Mouse (Mus musculus) embryo, embryonic 11.5 days (tissue): Measurements from ENCODE around the gene BC053393.
A peak's percentile ranks its signal among the peaks of the same experiment; 100 is the strongest.
"Not testable (repeated sequence)": the region's sequence is repeated elsewhere in the genome, so short reads cannot be mapped to it uniquely, and the experiment has no call there.

ENCODE experiments used
- DNase-seq: peaks from one replicate; pipeline ENCODE4 v3.0.0-alpha.2; 2012; ENCODE audit warnings: low read depth, low spot score

Gene BC053393

DNA sequence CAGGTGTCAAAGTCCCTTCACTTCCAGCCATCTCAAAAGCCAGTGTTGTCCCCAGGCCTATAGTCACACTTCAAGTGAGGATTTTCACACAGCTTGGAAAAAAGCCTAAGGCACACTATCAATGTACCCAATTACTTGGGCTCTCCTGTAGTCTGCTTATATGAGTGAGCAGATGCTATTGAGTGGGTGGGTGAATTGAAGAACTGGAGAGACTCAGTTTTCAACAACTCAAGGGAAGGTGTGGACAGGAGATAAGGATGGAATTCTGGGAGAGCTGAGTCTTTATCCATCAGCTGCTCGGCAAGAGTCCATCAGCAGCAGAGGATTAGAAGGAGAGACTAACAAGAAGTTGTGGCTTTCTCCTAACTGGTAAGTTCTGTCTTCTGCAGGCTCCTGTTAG is at the start of gene BC053393:
BC053393 (plus strand) TSS at position 210 of the 400 bp plus-strand sequence.
- DNase-seq: no peak

DNA sequence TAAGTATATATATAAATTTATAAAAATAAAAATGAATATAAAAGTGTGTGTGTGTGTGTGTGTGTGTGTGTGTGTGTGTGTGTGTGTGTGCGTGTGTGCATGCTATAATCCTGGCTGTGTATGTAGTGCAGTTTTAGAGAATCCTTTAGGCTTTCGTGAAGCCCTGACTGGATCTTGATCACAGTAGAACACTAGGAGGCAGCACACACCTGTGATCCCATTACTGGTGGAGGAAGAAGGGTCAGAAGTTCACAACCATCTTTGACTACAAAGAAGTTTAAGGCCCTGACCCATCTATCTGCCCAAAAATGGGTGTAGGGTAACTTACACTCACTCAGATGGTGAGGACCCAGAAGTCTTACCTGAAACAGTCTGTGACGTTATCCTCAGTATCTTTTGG is 48.6 kb upstream of the BC053393 start:
- DNase-seq: no peak

DNA sequence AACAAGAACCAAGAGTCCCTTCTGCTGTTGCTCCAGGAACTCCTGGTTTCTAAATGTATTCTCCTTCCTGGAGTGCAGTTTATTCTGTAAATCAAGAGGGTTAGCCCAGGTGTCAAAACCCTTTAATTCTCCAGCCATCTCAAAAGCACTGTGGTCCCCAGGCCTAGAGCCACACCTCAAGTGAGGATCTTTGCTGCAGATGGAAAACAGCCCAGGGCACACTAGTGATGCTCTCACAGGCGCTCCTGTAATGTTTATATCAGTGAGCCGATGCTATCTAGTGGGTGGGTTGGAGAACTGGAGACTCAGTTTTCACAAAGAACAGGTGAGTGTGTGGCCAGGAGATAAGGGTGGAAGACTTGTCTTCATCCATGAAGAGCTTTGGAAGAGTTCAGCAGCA is 47.4 kb upstream of the BC053393 start, which contains the start of gene Gm12169:
Gm12169 (plus strand) TSS at position 301 of the 400 bp plus-strand sequence.
- no peak for DNase-seq

DNA sequence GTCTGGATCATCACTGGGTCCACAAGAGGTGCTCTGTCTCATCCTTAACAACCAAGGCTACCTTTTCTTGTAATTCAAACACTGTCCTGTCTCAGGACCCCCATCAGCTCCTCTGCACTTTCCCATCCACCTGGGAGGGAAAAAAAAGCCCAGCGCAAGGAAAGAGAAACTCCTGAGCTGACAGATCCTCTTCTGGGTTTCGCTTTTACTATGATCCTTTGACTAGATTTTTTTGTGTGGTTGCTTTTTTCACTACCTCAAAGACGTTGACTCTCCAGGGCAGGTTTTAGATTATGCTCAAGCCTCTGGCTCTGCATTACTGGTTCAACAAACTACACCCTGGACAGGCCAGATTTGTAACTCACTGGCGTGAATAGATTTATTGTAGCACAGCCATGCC is 41.2 kb upstream of the BC053393 start:
- DNase-seq: peak; percentile 5

DNA sequence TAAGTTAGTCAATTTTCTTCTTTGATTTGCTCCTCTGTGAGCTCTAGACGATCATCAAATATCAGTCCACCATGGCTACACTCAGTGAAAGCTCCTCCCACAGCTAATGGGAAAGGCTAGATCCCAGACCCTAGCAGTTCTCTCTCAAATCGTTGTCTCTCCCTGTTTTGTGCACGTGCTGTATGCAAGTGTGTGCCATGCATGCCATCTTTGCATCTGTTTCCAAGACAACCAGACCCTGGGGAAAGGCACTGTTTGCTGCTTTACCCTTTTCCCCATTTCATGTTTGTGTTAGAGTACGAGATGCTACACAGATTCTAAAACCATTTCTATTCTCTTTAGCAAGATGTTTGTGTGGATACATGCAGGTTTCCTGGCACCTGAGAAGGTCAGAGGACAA is 34.4 kb upstream of the BC053393 start:
- no peak for DNase-seq

DNA sequence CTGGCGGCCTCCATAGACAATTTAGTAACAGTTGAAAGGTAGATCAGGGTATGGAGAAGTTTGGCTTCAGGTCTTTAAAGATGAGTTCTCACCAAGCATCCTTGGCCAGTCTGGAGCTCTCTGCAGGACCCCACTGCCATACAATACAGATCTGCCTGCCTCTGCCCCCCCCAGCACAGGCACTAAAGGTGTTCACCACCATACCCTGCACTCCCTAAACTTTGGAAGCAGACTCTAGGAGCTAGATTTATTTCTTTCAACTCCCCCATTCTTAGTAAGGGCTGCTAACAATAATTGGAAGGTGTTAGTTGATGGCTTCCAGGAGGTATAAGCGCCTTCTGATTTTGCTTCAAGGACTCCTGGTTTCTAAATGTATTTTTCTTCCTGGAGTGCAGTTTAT is 27.8 kb upstream of the BC053393 start:
- no peak for DNase-seq

DNA sequence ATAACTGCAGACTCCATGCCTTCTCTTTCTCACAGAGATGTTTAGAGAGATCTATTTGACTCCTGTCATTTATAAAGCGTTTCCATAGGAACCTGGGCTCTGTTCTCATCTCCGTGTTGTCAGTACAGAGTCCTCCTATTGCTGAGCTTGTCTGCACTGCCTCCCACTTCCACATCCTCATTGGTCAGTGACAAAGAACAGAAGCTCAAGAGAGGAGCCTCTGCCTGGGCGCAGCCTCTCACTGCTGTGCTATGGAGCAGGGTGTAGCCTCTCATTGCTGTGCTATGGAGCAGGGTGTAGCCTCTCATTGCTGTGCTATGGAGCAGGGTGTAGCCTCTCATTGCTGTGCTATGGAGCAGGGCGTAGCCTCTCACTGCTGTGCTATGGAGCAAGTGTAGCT is 21.6 kb upstream of the BC053393 start:
- DNase-seq: no peak

DNA sequence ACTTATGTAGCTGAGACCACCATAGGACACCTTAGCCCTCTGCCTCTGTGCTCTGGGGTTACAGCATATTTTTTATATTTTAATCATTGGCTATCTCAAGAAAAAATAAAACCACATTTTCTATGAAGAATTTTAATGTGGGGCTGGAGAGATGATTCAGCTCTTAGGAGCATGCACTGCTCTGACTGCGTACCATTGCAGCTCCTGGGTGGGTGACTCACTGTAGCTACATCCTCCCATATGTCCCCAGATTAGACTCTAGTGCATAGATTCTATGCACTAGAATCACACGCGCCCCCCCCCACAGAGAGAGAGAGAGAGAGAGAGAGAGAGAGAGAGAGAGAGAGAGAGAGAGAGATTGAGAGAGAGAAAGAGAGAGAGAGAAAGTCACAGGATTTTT is 18.6 kb upstream of the BC053393 start:
- no peak for DNase-seq

DNA sequence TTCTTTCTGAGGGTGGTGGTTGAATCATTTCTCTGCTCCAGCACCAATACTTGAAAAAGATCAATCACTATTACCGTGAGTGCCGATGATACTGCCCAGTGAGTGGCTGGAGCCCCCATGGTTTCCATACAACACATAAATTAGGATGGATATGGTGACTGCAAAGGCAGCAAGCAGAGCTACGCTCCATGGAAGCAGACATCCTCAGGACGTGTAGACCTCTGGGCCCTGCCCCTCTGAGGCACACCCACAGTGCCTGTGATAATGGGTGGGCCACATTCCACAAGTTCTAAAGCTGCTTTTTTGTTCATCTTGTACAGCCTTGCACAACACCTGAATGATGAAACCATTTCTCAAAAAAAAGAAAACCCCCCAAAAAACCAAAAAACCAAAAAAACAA is 10.2 kb upstream of the BC053393 start:
- DNase-seq: no peak

DNA sequence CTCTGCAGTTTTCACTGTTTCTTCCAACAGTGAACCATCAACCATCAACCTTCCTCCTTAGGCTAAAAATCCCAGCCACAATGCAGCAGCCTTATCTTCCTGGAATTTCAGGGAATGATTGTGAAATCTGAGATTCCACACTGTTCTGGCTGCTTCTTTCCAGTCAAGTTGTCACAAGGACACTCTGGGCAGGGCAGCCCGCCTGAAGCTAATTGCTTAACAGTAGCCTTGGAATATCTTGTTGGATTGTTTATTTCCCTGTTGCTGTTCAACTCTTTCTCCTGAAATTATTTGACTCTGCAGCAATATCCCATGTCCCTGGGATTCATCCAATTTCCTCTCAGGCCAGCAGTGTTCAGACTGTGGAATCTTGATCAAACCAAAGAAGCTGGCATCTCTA is 6.7 kb upstream of the BC053393 start:
- no peak for DNase-seq

DNA sequence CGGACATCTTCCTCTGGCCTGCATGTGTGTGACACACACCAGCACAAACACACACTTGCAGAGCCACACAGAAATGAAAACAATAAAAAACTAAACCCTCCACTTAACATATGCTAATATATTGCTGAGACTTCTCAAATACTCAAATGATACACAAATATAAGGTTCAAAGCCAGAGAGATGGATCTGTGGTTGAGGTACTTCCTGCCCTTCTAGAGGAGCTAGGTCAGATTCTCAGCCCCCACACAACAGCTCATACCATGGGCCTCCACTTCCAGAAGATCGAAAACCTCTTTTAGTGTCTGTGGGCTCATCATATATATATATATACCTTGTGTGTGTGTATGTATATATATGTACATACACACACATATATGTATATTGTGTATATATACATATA is 5.4 kb upstream of the BC053393 start:
- DNase-seq: no peak

DNA sequence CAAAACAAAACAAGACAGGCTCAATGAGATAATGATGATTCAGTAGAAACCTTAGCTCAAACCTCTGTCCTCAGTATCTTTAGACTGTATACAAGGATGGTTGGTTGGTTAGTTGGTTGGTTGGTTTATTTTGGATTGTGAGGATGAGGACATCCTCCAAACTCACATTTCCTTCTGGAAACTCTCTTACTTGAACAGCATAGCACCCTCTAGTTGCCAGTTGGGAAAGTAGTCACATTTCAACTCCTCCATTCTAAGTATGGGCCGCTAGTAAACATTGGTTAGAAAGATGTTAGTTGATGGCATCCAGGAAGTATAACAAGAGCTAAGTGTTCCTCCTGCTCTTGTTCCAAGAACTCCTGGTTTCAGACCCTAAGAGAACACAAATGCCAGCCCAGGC is 2.2 kb upstream of the BC053393 start:
- DNase-seq: no peak

DNA sequence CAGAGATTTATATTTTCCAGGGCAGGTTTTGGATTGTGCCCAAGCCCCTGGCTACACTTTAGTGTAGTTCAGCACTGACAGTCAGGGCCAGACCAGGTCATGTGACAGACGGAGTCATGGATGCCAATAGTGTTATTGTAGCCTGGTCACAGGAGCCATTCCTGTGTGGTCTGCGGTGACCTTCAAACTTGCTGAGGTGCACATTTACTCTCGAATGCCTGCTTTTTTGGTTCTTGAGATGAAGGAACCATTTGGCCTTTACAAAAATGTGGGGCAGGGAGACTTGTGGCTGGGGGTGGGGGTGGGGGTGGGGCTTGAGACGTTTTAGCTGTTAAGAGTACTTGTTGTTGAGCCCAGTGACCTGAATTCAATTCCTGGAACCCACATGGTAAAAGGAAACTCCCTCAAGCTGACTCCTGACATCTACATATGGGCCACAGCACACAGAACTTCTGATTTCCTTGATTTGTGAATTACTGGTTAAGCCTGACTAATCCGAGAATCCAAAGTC is 7.5 kb downstream of the BC053393 start:
- DNase-seq: no peak

DNA sequence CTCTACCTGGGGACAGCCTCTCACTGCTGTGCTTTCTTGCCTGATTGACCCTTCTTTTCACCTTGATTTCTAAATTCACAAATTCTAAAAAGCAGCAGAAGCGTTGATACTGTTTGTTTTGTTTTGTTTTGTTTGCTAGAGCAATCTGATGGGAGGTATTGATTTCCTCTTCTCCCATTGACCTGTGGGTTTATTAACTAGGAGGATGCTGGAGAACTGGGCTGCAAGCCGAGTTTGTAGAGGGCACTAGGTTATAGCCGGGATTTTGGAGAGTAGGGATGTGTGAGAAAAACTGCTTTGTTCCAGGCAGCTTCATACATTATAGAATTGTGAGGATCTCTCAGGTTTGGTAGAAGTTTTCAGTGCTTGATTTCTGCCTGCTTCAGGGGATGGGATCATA is 9.1 kb downstream of the BC053393 start:
- DNase-seq: no peak

DNA sequence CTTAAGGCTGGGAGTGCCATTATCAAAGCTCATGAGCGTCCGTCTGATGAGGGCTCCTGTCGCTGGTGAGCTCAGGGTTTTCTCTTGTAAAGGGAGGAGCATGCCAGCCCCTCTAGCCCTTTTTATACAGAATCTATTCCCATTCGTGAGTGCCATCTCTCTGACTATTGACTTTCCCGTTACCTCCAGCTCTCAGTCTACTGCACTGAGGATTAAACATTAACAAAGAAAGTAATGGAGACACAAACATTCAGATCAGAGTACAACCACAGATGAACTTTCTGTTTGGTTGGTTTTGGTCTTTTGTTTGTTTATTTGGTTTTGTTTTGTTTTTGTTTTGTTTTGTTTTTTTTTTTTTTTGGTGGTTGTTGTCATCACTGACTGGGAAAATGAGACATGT is 11.4 kb downstream of the BC053393 start:
- DNase-seq: no peak

DNA sequence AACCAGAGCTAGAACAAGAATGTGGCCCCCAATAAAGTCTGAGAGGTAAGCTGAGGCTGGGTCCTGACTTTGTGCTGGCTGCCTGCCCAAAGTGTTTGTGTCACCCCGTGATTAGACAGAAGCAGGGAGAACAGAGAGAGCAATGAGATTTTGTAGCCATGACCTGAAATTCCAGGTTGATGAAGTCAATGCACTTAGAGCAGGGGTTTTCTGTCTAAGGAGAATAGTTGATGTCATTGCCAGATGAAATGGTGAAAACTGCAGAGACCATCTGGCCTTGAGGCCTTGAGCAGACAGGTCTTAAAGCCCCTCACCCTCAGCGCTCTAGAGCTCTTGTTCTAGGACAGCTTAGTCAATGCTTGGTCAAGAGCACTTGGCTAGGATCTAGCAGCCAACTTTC is 21.1 kb downstream of the BC053393 start:
- DNase-seq: no peak

DNA sequence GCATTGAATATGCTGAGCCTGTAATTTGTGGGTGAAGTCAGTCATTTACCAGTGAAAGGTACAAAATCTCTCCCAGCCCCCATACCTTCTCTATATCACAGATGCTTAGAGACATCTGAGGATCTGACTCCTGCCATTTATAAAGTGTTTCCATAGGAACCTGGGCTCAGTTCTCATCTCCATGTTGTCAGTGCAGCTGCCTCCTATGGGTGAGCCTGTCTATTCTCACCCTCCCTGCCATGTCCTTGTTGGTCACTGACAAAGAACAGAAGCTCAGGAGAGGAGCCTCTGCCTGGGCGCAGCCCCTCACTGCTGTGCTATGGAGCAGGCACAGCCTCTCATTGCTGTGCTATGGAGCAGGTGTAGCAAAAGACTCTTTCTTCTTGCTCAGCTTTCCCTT is 48.6 kb downstream of the BC053393 start:
- DNase-seq: no peak

DNA sequence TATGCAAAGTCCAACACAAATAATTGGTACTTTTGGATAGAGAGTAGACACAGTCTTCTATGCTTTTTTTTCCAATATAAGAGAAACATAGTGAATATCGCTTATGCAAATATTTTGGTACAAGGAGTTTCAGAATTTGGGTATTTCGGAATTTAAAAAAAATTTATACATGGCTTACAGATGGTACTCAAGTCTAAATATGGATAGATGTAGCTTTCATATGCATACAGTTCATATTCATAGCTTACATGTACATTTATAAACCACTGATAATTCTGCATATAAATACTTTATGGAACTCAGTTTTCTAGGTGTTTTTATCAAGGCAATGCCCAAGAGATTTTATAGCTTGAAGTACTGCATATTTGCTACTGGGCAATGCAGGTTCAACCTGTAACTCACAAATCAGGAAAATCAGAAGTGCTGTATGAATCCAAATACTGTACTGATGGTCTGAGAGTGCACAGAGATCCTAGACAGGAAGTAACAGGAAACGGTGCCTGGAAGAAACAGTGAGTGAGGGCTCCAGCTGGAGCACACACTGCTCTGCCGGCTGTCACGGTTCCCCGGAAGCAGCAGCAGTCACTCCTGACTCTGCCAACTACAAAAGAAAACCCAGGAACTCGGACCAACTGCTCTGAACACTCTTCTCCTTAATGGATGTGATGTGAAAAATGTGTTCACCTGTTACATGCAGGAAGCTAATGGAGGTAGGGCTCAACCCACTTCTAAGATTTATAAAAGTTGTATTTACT is 49.3 kb downstream of the BC053393 start:
- no peak for DNase-seq

DNA sequence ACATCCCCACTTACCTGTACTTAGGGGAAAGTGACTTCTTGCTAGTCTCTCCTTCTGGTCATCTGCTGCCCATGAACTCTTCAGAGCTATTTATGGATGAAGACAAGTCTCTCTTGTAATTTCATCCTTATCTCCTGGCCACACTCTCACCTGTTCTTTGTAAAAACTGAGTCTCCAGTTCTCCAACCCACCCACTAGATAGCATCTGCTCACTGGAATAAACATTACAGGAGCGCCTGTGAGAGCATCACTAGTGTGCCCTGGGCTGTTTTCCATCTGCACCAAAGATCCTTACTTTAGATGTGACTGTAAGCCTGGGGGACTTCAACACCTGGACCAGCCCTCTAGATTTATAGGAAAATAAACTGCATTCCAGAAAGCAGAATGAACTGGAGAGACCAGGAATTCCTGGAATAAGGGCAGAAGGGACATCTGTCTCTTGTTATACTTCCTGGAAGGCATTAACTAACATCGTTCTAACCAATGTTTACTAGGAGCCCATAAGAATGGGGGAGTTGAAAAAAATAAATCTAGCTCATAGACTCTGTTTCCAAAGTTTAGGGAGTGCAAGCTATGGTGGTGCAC is 58.0 kb downstream of the BC053393 start, which contains the start of gene Dppa1:
Dppa1 (minus strand) TSS at position 51 of the 585 bp plus-strand sequence.
- DNase-seq: peak; percentile 3

DNA sequence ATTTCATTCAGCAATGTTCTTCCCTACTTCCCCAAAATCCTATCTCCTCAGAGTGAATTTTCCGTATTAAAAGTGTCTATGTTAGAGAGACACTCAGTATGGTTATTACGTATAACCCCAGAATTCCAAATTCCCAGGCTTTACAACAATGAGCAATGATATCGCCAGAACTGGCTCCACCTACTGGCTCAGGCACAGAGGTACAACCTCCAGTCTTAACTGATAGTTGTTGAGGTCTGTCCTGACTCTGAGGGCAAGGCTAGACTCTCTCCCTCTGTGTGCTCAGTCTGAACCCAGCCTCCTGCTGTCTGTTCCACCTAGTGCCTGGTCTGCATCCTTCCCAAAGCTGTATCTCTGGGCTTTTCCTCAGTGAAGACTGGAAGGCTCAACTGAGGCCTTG is 60.3 kb downstream of the BC053393 start:
- DNase-seq: peak; percentile 19

DNA sequence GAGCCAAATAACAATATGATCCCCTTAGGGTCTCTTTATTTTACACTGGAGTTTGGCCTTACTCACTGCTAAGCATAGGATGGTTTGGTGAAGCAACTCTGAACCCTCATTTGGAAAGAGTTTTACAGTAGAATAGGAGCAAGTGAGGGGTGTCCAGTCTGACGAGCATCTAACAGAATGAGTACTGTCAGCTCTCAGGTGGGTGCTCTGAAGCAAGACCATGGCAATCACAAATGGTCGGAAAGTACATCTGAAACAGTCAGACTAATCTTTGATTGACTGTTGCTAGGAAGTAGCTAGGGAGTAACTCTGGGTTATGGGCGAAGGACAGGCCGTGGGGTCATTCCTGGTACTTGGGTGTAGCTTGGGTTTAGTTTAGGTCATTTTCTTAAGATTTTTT is 64.2 kb downstream of the BC053393 start:
- not testable (repeated sequence) for DNase-seq

DNA sequence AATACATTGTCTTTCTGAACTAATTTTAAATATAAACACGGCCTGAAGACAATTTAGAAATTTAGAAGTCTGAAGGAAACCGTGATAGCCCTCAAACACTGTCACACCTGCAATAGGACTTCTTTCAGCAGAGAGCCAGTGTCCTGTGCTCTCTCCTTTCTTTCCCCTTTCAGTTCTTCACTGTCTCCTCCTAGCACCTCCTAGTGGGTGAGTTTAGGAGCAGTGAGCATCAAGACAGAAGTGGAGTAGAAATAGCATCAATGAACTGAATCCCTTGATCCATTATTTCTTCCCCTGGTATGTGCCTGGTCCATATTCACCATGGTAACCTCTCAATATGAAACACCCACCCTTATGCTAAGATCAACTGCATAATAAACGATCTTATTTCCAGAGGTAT is 65.2 kb downstream of the BC053393 start:
- no peak for DNase-seq
